Mouse (Mus musculus) G1E (cell line): ENCODE results near the gene Slfn2. TPM values are rescaled to one million over a fixed set of nuclear protein-coding genes. Genes with fewer than 3 reads are reported as not detected.
"Not testable (repeated sequence)": the region's sequence is repeated elsewhere in the genome, so short reads cannot be mapped to it uniquely, and the experiment has no call there.

ENCODE experiments used
- ATAC-seq: 2 replicates; pipeline ENCODE4 v1.8.0; 2016; ENCODE audit warnings: mild to moderate bottlenecking; ENCODE audit not compliant: insufficient number of reproducible peaks, poor library complexity, low FRiP score, severe bottlenecking; ENCODE audit errors: extremely low read depth
- DNase-seq: peaks from one replicate; pipeline ENCODE4 v3.0.0; 2012; ENCODE audit warnings: low spot score
- H3K27me3 ChIP-seq: 2 replicates; pipeline ENCODE4 v1.6.1; 2012; ENCODE audit warnings: mild to moderate bottlenecking, low read length, inconsistent platforms; ENCODE audit not compliant: insufficient read depth
- H3K36me3 ChIP-seq: replicated peaks from 2 replicates; pipeline ENCODE3; 2012; ENCODE audit warnings: mild to moderate bottlenecking, inconsistent platforms
- H3K4me1 ChIP-seq: 2 replicates; pipeline ENCODE4 v1.6.1; 2012; ENCODE audit warnings: low read depth, low read length, inconsistent platforms, mixed read lengths; ENCODE audit not compliant: insufficient read depth
- H3K4me3 ChIP-seq: 2 replicates; pipeline ENCODE4 v1.5.1; 2012; ENCODE audit warnings: low read depth, mild to moderate bottlenecking, inconsistent platforms, low read length, moderate library complexity, mixed read lengths
- H3K9me3 ChIP-seq: replicated peaks from 2 replicates; pipeline ENCODE4 v1.6.1; 2012; ENCODE audit warnings: inconsistent platforms
- CTCF ChIP-seq: IDR thresholded peaks from 2 replicates; pipeline ENCODE4 v1.5.1; 2012; ENCODE audit warnings: low read depth, low read length, inconsistent platforms, mixed read lengths
- GATA1 ChIP-seq: IDR thresholded peaks from 2 replicates; pipeline ENCODE4 v1.6.1; 2012; ENCODE audit warnings: borderline replicate concordance, low read length, inconsistent platforms, mixed read lengths
- GATA2 ChIP-seq: IDR thresholded peaks from 2 replicates; pipeline ENCODE4 v1.6.1; 2012; ENCODE audit warnings: low read depth, low read length, inconsistent platforms, borderline replicate concordance
- POLR2AphosphoS5 ChIP-seq: IDR thresholded peaks from 2 replicates; pipeline ENCODE4 v1.6.1; 2012; ENCODE audit warnings: low read depth, low read length, inconsistent platforms; ENCODE audit not compliant: insufficient replicate concordance
- TAL1 ChIP-seq: conservative IDR thresholded peaks from 2 replicates; pipeline ENCODE4 v1.6.1; 2012; ENCODE audit warnings: low read depth, low read length, inconsistent platforms, mixed read lengths
- polyA plus RNA-seq: library from polyadenylated mRNA; stranded (reverse); fragments of >175 nt; gene quantifications from 2 replicates; pipeline ENCODE4 v1.2.3, GENCODE M21; 2012
- total RNA-seq, 2 experiments: library from RNA; stranded (forward) in 1 of 2; stranded (reverse) in 1 of 2; fragments of 200-1000 nt in 1 of 2; fragments of >200 nt in 1 of 2; fragmentation: Nextera tagmentation in 1 of 2; gene quantifications; 2 replicates each; pipeline ENCODE4 v1.2.3; 2014 to 2017

Gene Slfn2
- total RNA-seq (2014; fragmentation: Nextera tagmentation) (2.3 and 3.8 TPM in 2 replicates), total RNA-seq (2017) (44.5 and 48.4 TPM in 2 replicates), polyA plus RNA-seq (0.72 and 0.96 TPM in 2 replicates)

- TF ChIP-seq CTCF (no peak), GATA2 (no peak), TAL1 (no peak), GATA1 (no peak), POLR2AphosphoS5 (no peak)
- Histone ChIP-seq H3K36me3 (peaks cover 60% of the 10 kb centered on the region), H3K4me1 (peaks cover 85% of the 10 kb centered on the region), H3K9me3 (peaks cover 2% of the 10 kb centered on the region; the same call in 1 of the 2 replicates), H3K4me3 (peak within 1 kb of the TSS; percentile 47), H3K27me3 (no peaks in the 10 kb centered on the region)
- no peak for ATAC-seq
- no peak for DNase-seq
Observed at GRCm38 (mm10) chr11:83064946-83065345, at the start of gene Slfn2. TSS of gene Slfn2 (plus strand) at chr11:83065112.

GRCm38 (mm10) chr11:83016093-83016492, 48.8 kb upstream of the Slfn2 start:
- peaks cover 5% of the 10 kb centered on the region for H3K27me3 ChIP-seq
- no peaks in the 10 kb centered on the region for H3K4me1 ChIP-seq
- no peak for ATAC-seq
- H3K9me3 ChIP-seq, result no peaks in the 10 kb centered on the region
- TF ChIP-seq TAL1, result no peak
- TF ChIP-seq CTCF, result no peak
- no peak for TF ChIP-seq GATA2
- no peak for TF ChIP-seq GATA1
- no peak for TF ChIP-seq POLR2AphosphoS5
- no peak overlapping the region for H3K4me3 ChIP-seq
- no peaks in the 10 kb centered on the region for H3K36me3 ChIP-seq
- DNase-seq, result no peak

- not testable (repeated sequence) for H3K9me3 ChIP-seq, H3K4me3 ChIP-seq, H3K36me3 ChIP-seq, H3K4me1 ChIP-seq, ATAC-seq, H3K27me3 ChIP-seq, DNase-seq
Observed at GRCm38 (mm10) chr11:83019561-83020519, 45.1 kb upstream of the Slfn2 start.

GRCm38 (mm10) chr11:83020621-83021020, 44.3 kb upstream of the Slfn2 start, which contains the start of gene Slfn8:
TSS of gene Slfn8 (minus strand) at chr11:83020810.
- ATAC-seq, result no peak
- H3K36me3 ChIP-seq, result no peaks in the 10 kb centered on the region
- H3K9me3 ChIP-seq, result no peaks in the 10 kb centered on the region
- no peak for TF ChIP-seq TAL1
- no peak for TF ChIP-seq POLR2AphosphoS5
- TF ChIP-seq CTCF, result no peak
- no peak for TF ChIP-seq GATA1
- no peak for TF ChIP-seq GATA2
- no peak for DNase-seq
- H3K27me3 ChIP-seq, result peaks cover 5% of the 10 kb centered on the region; the same call in 1 of the 2 replicates
- H3K4me3 ChIP-seq, result no peak within 1 kb of the TSS
- no peaks in the 10 kb centered on the region for H3K4me1 ChIP-seq

- not testable (repeated sequence) for DNase-seq, H3K9me3 ChIP-seq, H3K27me3 ChIP-seq, H3K4me3 ChIP-seq, ATAC-seq
- Histone ChIP-seq H3K36me3 (peaks cover 17% of the 10 kb centered on the region), H3K4me1 (peaks cover 12% of the 10 kb centered on the region)
Observed at GRCm38 (mm10) chr11:83038686-83039085, 26.2 kb upstream of the Slfn2 start.

GRCm38 (mm10) chr11:83039156-83039555, 25.8 kb upstream of the Slfn2 start:
- Histone ChIP-seq H3K36me3 (peaks cover 22% of the 10 kb centered on the region), H3K9me3 (no peaks in the 10 kb centered on the region), H3K27me3 (peaks cover 3% of the 10 kb centered on the region; the same call in 1 of the 2 replicates), H3K4me3 (no peak overlapping the region), H3K4me1 (peaks cover 12% of the 10 kb centered on the region)
- ATAC-seq, result no peak
- TF ChIP-seq CTCF, result no peak
- TF ChIP-seq GATA1, result no peak
- no peak for TF ChIP-seq TAL1
- TF ChIP-seq POLR2AphosphoS5, result no peak
- no peak for TF ChIP-seq GATA2
- DNase-seq, result no peak
